Mouse (Mus musculus) hindbrain, embryonic 14.5 days (tissue): ENCODE data around the gene Lyar. TPM values are rescaled to one million over a fixed set of nuclear protein-coding genes. Genes with fewer than 3 reads are reported as not detected.

Experiments
- ATAC-seq: fragments of 200-750 bp; cut with Nextera tagmentation; 2 replicates; pipeline ENCODE4 v1.8.0; 2017; ENCODE audit warnings: moderate number of reproducible peaks, mild to moderate bottlenecking, moderate TSS enrichment, moderate library complexity; ENCODE audit not compliant: low FRiP score
- DNase-seq: peaks from one replicate; pipeline ENCODE4 v3.0.0-alpha.2; 2015; ENCODE audit warnings: low spot score
- H3K27ac ChIP-seq: fragments of 300-500 bp; sonication (generic); 2 replicates; pipeline ENCODE4 v1.5.1; 2014; ENCODE audit warnings: mild to moderate bottlenecking, moderate library complexity
- H3K27me3 ChIP-seq: fragments of 300-500 bp; sonication (generic); 2 replicates; pipeline ENCODE4 v1.6.1; 2014; ENCODE audit warnings: mild to moderate bottlenecking, low read length, mixed read lengths; ENCODE audit not compliant: control insufficient read depth, insufficient read depth
- H3K36me3 ChIP-seq: fragments of 300-500 bp; sonication (generic); replicated peaks from 2 replicates; pipeline ENCODE4 v1.6.1; 2014; ENCODE audit not compliant: control insufficient read depth, insufficient read depth
- H3K4me1 ChIP-seq: fragments of 300-500 bp; sonication (generic); replicated peaks from 2 replicates; pipeline ENCODE4 v1.6.1; 2014; ENCODE audit warnings: antibody characterized with exemption, low read length, mixed read lengths; ENCODE audit not compliant: control insufficient read depth, insufficient read depth
- H3K4me2 ChIP-seq: fragments of 300-500 bp; sonication (generic); replicated peaks from 2 replicates; pipeline ENCODE4 v1.6.1; 2014; ENCODE audit warnings: mild to moderate bottlenecking, moderate library complexity
- H3K4me3 ChIP-seq: fragments of 300-500 bp; sonication (generic); replicated peaks from 2 replicates; pipeline ENCODE4 v1.5.1; 2014; ENCODE audit warnings: mild to moderate bottlenecking, low read length
- H3K9ac ChIP-seq: fragments of 300-500 bp; sonication (generic); 2 replicates; pipeline ENCODE4 v1.6.1; 2014
- H3K9me3 ChIP-seq: fragments of 300-500 bp; sonication (generic); 2 replicates; pipeline ENCODE4 v1.6.1; 2016; ENCODE audit warnings: low read length; ENCODE audit not compliant: control insufficient read depth
- WGBS: fragments of 180-500 bp; shearing (Covaris S2); extraction: QIAGEN DNeasy Blood & Tissue Kit; methylation state at CpG from one replicate; pipeline ENCODE4 v1.1.7; 2014; 5-methylcytosine and 5-hydroxymethylcytosine counted together
- polyA plus RNA-seq: library from polyadenylated mRNA; unstranded; fragments of >200 nt; fragmentation: Nextera tagmentation; extraction: Ambion mirVana; gene quantifications from 2 replicates; pipeline ENCODE4 v1.2.1, GENCODE M21; 2014

Lyar gene
- polyA plus RNA-seq, 1 experiment from 2014 or later: 33.5 TPM

DNA sequence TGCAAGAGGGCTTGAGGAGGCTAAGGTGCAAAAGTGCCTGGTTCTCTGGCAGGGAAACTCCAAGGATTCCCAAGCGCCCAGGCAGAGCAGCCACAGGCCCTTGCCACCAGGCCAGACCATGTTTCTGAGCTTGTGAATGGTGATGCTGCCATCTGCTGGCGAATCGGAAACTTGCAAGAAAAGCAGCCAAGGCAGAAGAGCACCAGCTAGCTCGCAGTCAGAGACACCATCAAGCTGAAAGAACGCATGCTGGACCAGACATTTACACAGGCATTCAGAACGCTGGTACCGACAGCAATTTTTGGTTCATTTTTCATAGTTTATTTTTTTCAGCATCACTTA is 22.8 kb upstream of the Lyar start:
- H3K9ac ChIP-seq: no peak overlapping the region
- no peak overlapping the region for H3K4me3 ChIP-seq
- WGBS: 16% methylated on average over 7 of the region's 7 CpGs
- peaks cover 32% of the 10 kb centered on the region for H3K36me3 ChIP-seq
- DNase-seq (peak; percentile 98), ATAC-seq (peak; percentile 87)
- no peak overlapping the region for H3K27ac ChIP-seq
- H3K4me2 ChIP-seq: no peak overlapping the region
- H3K27me3 ChIP-seq: no peaks in the 10 kb centered on the region
- no peaks in the 10 kb centered on the region for H3K9me3 ChIP-seq
- no peaks in the 10 kb centered on the region for H3K4me1 ChIP-seq

DNA sequence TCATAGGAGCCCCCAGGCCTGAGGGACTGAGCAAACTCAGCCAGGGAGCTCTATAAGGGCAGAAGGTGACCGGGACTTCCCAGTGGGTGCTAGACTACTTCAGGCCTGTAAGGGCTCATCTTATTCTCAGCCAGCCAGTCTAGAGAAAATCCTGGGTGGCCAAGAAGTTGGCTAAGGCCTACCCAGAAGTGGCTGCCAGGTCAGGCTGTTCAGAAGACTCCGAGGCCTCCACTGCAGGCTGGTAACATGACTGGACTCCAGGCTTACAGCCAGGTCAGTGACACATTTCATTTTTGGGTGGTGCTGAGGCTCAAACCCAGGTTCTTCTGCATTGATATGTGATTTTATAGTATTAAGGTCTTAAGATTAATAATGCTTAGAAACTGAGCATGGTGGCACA is 20.6 kb upstream of the Lyar start:
- peaks cover 54% of the 10 kb centered on the region for H3K36me3 ChIP-seq
- no peak overlapping the region for H3K4me3 ChIP-seq
- no peak overlapping the region for H3K9ac ChIP-seq
- H3K27me3 ChIP-seq: no peaks in the 10 kb centered on the region
- DNase-seq (no peak), ATAC-seq (no peak)
- H3K27ac ChIP-seq: no peak overlapping the region
- H3K4me2 ChIP-seq: no peak overlapping the region
- 97% methylated on average over 2 of the region's 2 CpGs for WGBS
- no peaks in the 10 kb centered on the region for H3K9me3 ChIP-seq
- H3K4me1 ChIP-seq: no peaks in the 10 kb centered on the region

DNA sequence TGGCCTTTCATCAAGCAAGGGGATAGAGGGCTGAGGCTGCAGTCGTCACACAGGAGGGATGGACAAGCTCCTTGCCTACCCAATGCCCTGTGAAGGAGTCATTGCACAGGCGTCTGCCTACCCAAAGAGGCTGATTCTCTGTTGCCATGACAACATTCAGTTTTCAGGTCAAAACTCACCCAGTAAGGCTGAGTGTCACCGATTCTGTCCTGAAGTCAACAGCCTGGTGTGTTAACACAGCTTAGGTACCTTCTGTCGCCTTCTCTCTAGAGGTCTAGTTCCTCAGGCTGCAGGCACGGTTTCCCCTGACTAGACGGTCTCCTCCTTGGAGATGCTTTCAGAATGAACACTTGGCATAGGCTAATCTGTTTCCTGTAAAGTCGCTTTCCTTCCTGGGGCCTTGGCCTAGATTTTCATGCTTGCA is 15.0 kb upstream of the Lyar start:
- H3K4me1 ChIP-seq: no peaks in the 10 kb centered on the region
- no peak overlapping the region for H3K9ac ChIP-seq
- WGBS: 82% methylated on average over 7 of the region's 7 CpGs
- no peak overlapping the region for H3K4me3 ChIP-seq
- H3K36me3 ChIP-seq: peaks cover 88% of the 10 kb centered on the region
- H3K9me3 ChIP-seq: no peaks in the 10 kb centered on the region
- DNase-seq (no peak), ATAC-seq (no peak)
- H3K4me2 ChIP-seq: no peak overlapping the region
- no peak overlapping the region for H3K27ac ChIP-seq
- no peaks in the 10 kb centered on the region for H3K27me3 ChIP-seq

DNA sequence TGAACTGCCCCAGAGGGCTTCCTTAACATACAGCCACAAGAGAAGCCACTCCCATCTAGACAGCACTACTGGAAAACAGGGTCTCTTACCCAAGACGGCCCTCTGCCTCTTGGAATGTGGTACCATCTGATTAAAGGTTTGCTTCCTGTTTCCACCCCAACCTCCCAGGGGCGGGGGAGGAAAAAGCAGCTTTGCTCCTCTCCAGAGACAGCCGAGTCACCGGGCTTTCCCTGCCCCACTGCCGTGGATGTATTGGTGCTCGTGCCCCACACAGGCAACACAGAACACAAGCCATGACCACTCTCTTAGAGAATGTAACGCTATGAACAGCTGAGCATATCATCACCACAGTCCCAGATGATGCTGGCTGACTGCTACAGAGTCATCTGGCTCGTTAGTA is 11.3 kb upstream of the Lyar start:
- no peak overlapping the region for H3K4me2 ChIP-seq
- no peaks in the 10 kb centered on the region for H3K4me1 ChIP-seq
- WGBS: 88% methylated on average over 8 of the region's 8 CpGs
- ATAC-seq: no peak
- H3K4me3 ChIP-seq: no peak overlapping the region
- no peaks in the 10 kb centered on the region for H3K9me3 ChIP-seq
- H3K27ac ChIP-seq: no peak overlapping the region
- H3K36me3 ChIP-seq: peaks cover 88% of the 10 kb centered on the region
- no peak overlapping the region for H3K9ac ChIP-seq
- DNase-seq: no peak
- H3K27me3 ChIP-seq: no peaks in the 10 kb centered on the region

DNA sequence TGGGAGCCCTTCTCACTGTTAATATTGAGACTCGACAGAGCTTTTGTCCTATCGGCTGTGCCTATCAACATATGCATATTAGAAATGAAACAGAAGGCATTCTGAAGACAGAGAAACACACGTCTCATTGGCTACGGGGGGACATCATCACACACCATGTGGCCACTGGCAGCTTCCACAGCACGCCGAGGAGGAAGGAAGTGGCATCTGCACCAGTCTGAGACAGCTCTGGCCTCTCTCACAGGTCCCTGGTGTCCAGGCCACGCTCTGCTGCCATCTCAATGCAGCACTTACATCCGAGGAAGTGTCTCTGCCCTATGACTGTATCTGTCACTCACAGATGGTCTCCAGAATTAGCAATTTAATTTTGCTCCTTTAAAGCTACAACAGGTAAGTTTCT is 8.6 kb upstream of the Lyar start:
- no peaks in the 10 kb centered on the region for H3K4me1 ChIP-seq
- H3K4me3 ChIP-seq: no peak overlapping the region
- ATAC-seq: no peak
- H3K9ac ChIP-seq: no peak overlapping the region
- peaks cover 100% of the 10 kb centered on the region for H3K36me3 ChIP-seq
- H3K4me2 ChIP-seq: no peak overlapping the region
- H3K9me3 ChIP-seq: no peaks in the 10 kb centered on the region
- DNase-seq: no peak
- no peak overlapping the region for H3K27ac ChIP-seq
- H3K27me3 ChIP-seq: no peaks in the 10 kb centered on the region
- 86% methylated on average over 8 of the region's 8 CpGs for WGBS

DNA sequence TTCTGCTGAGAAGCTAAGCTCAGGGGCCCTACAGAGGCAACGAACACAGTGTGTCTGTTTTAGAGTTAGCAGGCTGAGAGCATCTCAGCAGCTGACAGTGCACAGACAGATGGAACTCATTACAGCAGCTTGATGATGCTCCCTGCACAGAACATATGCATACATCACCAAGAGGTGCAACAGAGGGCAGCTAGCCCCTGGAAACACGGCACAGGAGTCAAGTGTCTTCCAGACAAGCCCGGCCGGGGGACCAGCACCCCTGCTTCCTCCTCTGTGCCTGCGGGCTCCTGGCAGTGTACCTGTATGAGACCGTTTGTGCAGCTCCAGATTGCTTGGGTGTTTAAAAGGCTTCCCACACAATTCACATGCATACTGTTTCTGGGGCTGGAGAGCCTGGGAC is 7.3 kb upstream of the Lyar start:
- Histone ChIP-seq H3K36me3 (peaks cover 95% of the 10 kb centered on the region), H3K27me3 (no peaks in the 10 kb centered on the region), H3K4me2 (no peak overlapping the region), H3K9ac (no peak overlapping the region), H3K27ac (no peak overlapping the region), H3K4me3 (no peak overlapping the region), H3K9me3 (no peaks in the 10 kb centered on the region), H3K4me1 (no peaks in the 10 kb centered on the region)
- ATAC-seq (no peak), DNase-seq (no peak)
- WGBS: 93% methylated on average over 6 of the region's 6 CpGs

DNA sequence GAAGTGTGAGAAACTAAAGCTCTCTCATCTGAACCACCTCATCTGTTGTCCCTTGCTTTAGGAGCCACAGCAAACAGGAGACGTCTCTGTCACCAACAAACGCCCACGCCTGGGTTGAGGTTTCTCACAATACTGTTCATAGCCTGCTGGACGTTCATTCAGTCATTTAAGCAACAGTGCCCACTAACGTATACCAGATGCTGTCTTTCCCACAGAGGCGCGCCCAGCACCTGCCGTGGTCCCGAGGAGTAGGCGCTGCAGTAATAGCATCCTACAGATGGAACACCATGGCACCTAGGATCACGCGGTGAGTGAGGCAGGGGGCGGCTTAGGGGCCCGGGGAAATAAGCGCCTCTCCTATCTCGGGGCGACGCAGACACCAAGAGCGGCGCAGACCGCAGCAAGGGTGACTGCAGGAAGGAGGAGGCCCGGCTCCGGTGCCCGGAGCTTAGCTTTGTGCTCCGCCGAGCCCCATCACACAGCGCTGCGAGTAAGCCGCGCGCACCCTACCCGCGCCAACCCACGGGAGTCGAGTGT is 431 bp upstream of the Lyar start:
- Histone ChIP-seq H3K9me3 (no peaks in the 10 kb centered on the region), H3K4me2 (peak overlapping the region; percentile 79), H3K4me1 (peaks cover 19% of the 10 kb centered on the region), H3K36me3 (peaks cover 40% of the 10 kb centered on the region), H3K27ac (peak overlapping the region; percentile 86), H3K9ac (peak overlapping the region; percentile 89), H3K27me3 (no peaks in the 10 kb centered on the region), H3K4me3 (peak overlapping the region; percentile 91)
- DNase-seq (no peak), ATAC-seq (peak; percentile 83)
- 0% methylated on average over 33 of the region's 35 CpGs for WGBS

DNA sequence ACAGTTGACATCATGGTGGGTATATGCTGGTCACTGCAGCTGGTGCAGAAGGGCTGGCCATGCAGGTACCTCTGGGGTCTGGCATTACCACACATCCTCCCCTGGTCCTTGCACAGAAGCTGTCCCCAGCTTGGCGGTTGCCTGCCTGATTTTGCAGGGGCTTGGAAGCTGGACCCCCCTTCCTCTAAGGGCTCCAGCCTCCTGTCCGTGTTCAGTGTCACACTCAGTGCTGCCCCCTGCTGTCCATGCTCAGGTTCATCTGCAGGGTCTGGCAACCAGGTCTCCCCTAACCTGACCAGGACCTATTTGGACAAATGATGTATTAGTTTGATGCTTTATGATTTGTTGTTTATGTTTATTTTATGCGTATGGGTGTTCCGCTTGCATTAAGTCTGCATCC is 15.2 kb downstream of the Lyar start:
- peaks cover 50% of the 10 kb centered on the region for H3K36me3 ChIP-seq

DNA sequence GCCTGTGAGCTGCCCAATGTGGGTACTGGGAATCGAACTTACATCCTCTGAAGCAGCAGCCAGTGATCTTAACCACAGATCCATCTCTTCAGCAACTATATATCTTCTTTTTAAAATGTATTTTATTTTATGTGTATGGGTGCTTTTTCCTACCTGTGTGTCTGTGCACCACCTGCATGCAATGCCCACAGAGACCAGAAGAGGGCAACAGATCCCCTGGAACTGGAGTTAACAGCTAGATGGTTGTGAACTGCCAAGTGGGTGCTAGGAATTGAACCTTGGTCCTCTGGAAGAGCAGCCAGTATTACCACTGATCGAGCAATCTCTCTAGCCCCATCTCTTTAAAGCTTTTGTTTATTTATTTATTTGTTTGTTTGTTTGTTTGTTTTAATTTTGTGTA is 16.4 kb downstream of the Lyar start:
- no peak overlapping the region for H3K4me2 ChIP-seq
- H3K9me3 ChIP-seq: no peaks in the 10 kb centered on the region
- H3K4me3 ChIP-seq: no peak overlapping the region
- H3K4me1 ChIP-seq: no peaks in the 10 kb centered on the region
- DNase-seq (no peak), ATAC-seq (no peak)
- no peak overlapping the region for H3K9ac ChIP-seq
- peaks cover 38% of the 10 kb centered on the region for H3K36me3 ChIP-seq
- 95% methylated on average over 2 of the region's 2 CpGs for WGBS
- H3K27me3 ChIP-seq: no peaks in the 10 kb centered on the region
- no peak overlapping the region for H3K27ac ChIP-seq

More for the DNA sequence above, 15.2 kb downstream of the Lyar start:
- no peak overlapping the region for H3K4me3 ChIP-seq
- no peak overlapping the region for H3K4me2 ChIP-seq
- no peaks in the 10 kb centered on the region for H3K27me3 ChIP-seq
- no peaks in the 10 kb centered on the region for H3K4me1 ChIP-seq
- H3K27ac ChIP-seq: no peak overlapping the region
- ATAC-seq (no peak), DNase-seq (no peak)
- no peak overlapping the region for H3K9ac ChIP-seq
- H3K9me3 ChIP-seq: no peaks in the 10 kb centered on the region
- WGBS: 67% methylated on average over 4 of the region's 4 CpGs
